Mouse (Mus musculus) ES-E14 (cell line): Measurements from ENCODE around the gene Iqce. TPM values are rescaled to one million over a fixed set of nuclear protein-coding genes. Genes with fewer than 3 reads are reported as not detected.

Source experiments
- DNase-seq: peaks from one replicate; pipeline ENCODE4 v3.0.0-alpha.2; 2013; ENCODE audit warnings: low read depth, low spot score
- H3K27ac ChIP-seq: 2 replicates; pipeline ENCODE4 v1.5.1; 2012; ENCODE audit warnings: low read depth, mild to moderate bottlenecking, low read length, moderate library complexity, mixed read lengths; ENCODE audit not compliant: poor library complexity, insufficient read depth, severe bottlenecking
- H3K36me3 ChIP-seq: 2 replicates; pipeline ENCODE4 v1.6.1; 2012; ENCODE audit warnings: mild to moderate bottlenecking, low read length, moderate library complexity, mixed read lengths; ENCODE audit not compliant: control insufficient read depth, poor library complexity, insufficient read depth, severe bottlenecking
- H3K4me1 ChIP-seq, 2 experiments: fragments of 150-350 bp in 1 of 2; sonication (generic) in 1 of 2; 2 replicates each; pipeline ENCODE4 v1.6.1; 2012; ENCODE audit warnings: low read length in 2 of 2, mild to moderate bottlenecking in 1 of 2, mixed read lengths in 1 of 2; ENCODE audit not compliant: control insufficient read depth in 2 of 2, insufficient read depth in 2 of 2, poor library complexity in 1 of 2
- H3K4me3 ChIP-seq, 2 experiments: fragments of 150-350 bp in 1 of 2; sonication (generic) in 1 of 2; 2 replicates each; pipeline ENCODE4 v1.5.1; 2012; ENCODE audit warnings: low read length in 2 of 2, low read depth in 1 of 2, mild to moderate bottlenecking in 1 of 2, mixed read lengths in 1 of 2; ENCODE audit not compliant: insufficient read depth in 1 of 2, poor library complexity in 1 of 2, severe bottlenecking in 1 of 2
- H3K9ac ChIP-seq: 2 replicates; pipeline ENCODE4 v1.6.1; 2012; ENCODE audit warnings: low read depth, mild to moderate bottlenecking, low read length, mixed read lengths; ENCODE audit not compliant: poor library complexity, insufficient read depth, severe bottlenecking
- H3K9me3 ChIP-seq: fragments of 150-350 bp; sonication (generic); 2 replicates; pipeline ENCODE4 v1.6.1; 2012; ENCODE audit warnings: low read depth, mild to moderate bottlenecking, low read length; ENCODE audit not compliant: control insufficient read depth, insufficient read depth
- CHD2 ChIP-seq: IDR thresholded peaks from 2 replicates; pipeline ENCODE4 v1.6.1; 2014; ENCODE audit warnings: mild to moderate bottlenecking, low read depth, low read length, inconsistent platforms
- HCFC1 ChIP-seq: IDR thresholded peaks from 2 replicates; pipeline ENCODE4 v1.6.1; 2012; ENCODE audit warnings: low read length, inconsistent platforms, borderline replicate concordance; ENCODE audit not compliant: insufficient read depth
- MAFK ChIP-seq: IDR thresholded peaks from 2 replicates; pipeline ENCODE4 v1.6.1; 2014; ENCODE audit warnings: mild to moderate bottlenecking, low read depth, low read length, inconsistent platforms; ENCODE audit not compliant: insufficient read depth
- ZC3H11A ChIP-seq: IDR thresholded peaks from 2 replicates; pipeline ENCODE4 v1.6.1; 2012; ENCODE audit warnings: low read depth, mild to moderate bottlenecking, inconsistent platforms, low read length, borderline replicate concordance
- ZNF384 ChIP-seq: IDR thresholded peaks from 2 replicates; pipeline ENCODE4 v1.6.1; 2012; ENCODE audit warnings: low read depth, low read length, inconsistent platforms
- in situ Hi-C, 2 experiments: fragments of 600-800 bp; cut with MboI; formaldehyde crosslinking; loops; one replicate each; pipeline ENCODE4 v1.15.1; 2025; ENCODE audit warnings: low sequenced_read_pairs in 2 of 2, inconsistent platforms in 1 of 2; ENCODE audit not compliant: unreplicated experiment in 2 of 2
- total RNA-seq: library from RNA; depleted of rRNA; stranded (reverse); fragments of 300-350 nt; gene quantifications from 2 replicates; pipeline ENCODE4 v1.2.3, GENCODE M21; 2012

Iqce gene
- total RNA-seq, 1 experiment = 9.9 TPM

GRCm38 (mm10) chr5:140647031-140647760, 55.0 kb downstream of the Iqce start:
- Histone ChIP-seq H3K9ac (no peak overlapping the region), H3K9me3 (no peaks in the 10 kb centered on the region), H3K4me3 (no peak overlapping the region), H3K4me1 (peaks cover 0 to 11% of the 10 kb centered on the region in 2 experiments; a peak in 1 of 4 replicates), H3K27ac (no peak overlapping the region), H3K36me3 (no peaks in the 10 kb centered on the region)
- DNase-seq = no peak
- TF ChIP-seq CHD2 (no peak), ZNF384 (no peak), MAFK (no peak), HCFC1 (no peak), ZC3H11A (no peak)
- in situ Hi-C loops = no loop called here

GRCm38 (mm10) chr5:140646171-140646570, 56.0 kb downstream of the Iqce start:
- Histone ChIP-seq H3K9me3 (no peaks in the 10 kb centered on the region), H3K9ac (no peak overlapping the region), H3K4me3 (no peak overlapping the region), H3K36me3 (no peaks in the 10 kb centered on the region), H3K27ac (no peak overlapping the region), H3K4me1 (peaks cover 0 to 9% of the 10 kb centered on the region in 2 experiments; a peak in 1 of 4 replicates)
- TF ChIP-seq MAFK (no peak), ZC3H11A (no peak), CHD2 (no peak), HCFC1 (no peak), ZNF384 (no peak)
- no peak for DNase-seq
- in situ Hi-C loops = no loop called here

DNA sequence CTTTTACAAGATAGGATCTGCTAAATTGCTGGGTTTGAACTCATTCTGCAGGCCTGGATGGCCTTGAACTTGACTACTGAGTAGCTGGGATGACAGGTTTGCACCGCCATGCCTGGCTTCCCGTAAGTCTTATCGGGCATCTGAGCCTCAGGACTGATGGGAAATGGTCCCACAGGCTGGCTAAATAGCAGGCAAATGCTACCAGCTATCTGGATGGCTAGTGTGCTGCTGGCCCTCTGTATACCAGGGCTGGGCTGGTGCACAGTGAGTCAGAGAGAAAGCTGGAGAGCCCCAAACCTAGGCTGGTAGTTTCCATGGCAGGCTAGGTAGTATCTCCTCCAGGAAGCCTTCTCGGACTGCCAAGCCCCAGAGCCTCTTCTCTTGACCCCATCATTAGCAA, 56.7 kb downstream of the Iqce start:
- Histone ChIP-seq H3K36me3 (no peaks in the 10 kb centered on the region), H3K9ac (no peak overlapping the region), H3K27ac (no peak overlapping the region), H3K9me3 (no peaks in the 10 kb centered on the region), H3K4me3 (no peak overlapping the region), H3K4me1 (peaks cover 0 to 9% of the 10 kb centered on the region in 2 experiments; a peak in 1 of 4 replicates)
- DNase-seq = no peak
- in situ Hi-C loops = no loop called here
- TF ChIP-seq HCFC1 = no peak
- no peak for TF ChIP-seq ZNF384
- no peak for TF ChIP-seq MAFK
- no peak for TF ChIP-seq CHD2
- TF ChIP-seq ZC3H11A = no peak

DNA sequence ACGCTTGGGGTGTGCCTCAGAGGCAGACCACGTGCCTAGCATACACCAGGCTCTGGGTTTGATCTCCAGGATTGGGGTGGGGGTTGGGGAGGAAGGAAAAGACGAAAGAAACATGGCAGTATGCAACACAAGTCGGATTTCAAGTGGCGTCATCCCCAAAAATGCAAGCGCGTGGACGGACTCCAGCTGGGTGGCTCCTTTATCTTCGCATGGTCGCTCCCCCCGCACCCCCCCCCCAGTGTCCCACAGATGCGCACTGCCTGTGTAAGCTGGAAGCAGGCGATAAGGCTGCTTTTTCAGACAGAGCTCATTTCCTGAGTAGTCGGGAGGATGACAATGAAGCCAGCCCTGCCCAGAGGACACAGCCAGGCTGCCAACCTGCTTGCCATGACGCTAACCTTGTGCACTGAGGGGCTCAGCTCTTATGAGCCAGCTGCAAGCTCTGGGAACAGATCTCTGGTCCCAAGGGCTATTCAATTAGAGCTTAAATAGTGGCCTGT, 57.4 kb downstream of the Iqce start:
- DNase-seq = no peak
- H3K9ac ChIP-seq = no peak overlapping the region
- no peak overlapping the region for H3K4me3 ChIP-seq
- H3K4me1 ChIP-seq = peaks cover 0 to 3% of the 10 kb centered on the region in 2 experiments; a peak in 1 of 4 replicates
- H3K9me3 ChIP-seq = no peaks in the 10 kb centered on the region
- no peaks in the 10 kb centered on the region for H3K36me3 ChIP-seq
- no peak for TF ChIP-seq HCFC1
- TF ChIP-seq CHD2 = no peak
- TF ChIP-seq ZC3H11A = no peak
- no peak for TF ChIP-seq ZNF384
- TF ChIP-seq MAFK = no peak
- in situ Hi-C loops = no loop called here
- H3K27ac ChIP-seq = no peak overlapping the region
